Mouse (Mus musculus) ovary, adult 2 months (tissue): Measurements from ENCODE around the gene 2610507B11Rik. TPM values are rescaled to one million over a fixed set of nuclear protein-coding genes. Genes with fewer than 3 reads are reported as not detected.

Source experiments
- polyA plus RNA-seq: library from polyadenylated mRNA; depleted of rRNA; stranded (reverse); fragments of >200 nt; gene quantifications from 2 replicates; pipeline ENCODE4 v1.2.3, GENCODE M21; 2012; rRNA removed

2610507B11Rik gene
- 88.4 and 89.1 TPM in 2 replicates for polyA plus RNA-seq

DNA sequence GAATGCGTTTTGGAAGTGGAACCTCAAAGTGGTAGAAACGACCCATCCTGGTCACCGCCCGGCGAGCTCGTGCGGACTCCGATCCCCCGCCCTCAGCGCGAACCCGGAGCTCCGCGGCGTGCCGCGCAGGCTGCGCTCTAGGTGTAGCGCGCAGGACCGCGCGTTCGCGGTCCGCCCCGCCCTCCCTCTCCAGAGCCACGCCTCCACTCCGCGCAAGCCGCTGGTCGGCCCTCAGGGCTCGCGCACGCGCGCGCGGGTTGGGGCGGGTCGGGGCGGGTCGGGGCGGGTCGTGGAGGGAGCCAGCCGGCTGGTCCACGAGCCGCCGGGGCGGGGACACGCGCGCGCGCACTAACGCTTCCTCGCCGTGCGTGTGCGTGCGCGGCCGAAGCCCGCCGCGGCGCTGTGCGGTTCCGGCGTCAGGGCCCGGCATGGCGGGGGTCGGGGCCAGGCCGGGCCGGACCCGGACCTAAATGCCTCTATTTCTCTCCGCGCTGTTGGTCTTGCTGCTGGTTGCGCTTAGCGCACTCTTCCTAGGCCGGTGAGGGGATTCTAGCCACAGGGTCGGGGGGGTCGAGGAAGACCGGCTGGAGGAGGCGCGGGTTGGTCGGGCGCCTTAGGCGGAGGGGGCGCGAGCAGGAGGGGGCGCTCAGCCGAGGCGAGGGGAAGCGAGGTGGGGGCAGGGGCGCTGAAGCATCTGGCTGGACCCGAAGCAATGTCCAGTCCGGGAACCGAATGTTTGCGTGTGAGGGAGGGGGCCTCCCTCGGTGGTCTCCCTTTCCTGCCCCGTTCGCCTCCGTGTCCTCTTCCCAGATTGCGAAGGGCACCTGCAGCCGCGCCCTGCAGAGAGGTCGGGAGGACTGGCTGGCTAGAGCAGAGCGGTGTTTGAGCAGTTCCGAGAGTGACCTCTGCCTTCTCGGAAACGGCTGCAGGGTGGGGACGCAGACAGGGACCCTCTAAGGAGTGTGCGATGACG is at the start of gene 2610507B11Rik:
2610507B11Rik (plus strand) TSS at position 373 of the 973 bp plus-strand sequence.

DNA sequence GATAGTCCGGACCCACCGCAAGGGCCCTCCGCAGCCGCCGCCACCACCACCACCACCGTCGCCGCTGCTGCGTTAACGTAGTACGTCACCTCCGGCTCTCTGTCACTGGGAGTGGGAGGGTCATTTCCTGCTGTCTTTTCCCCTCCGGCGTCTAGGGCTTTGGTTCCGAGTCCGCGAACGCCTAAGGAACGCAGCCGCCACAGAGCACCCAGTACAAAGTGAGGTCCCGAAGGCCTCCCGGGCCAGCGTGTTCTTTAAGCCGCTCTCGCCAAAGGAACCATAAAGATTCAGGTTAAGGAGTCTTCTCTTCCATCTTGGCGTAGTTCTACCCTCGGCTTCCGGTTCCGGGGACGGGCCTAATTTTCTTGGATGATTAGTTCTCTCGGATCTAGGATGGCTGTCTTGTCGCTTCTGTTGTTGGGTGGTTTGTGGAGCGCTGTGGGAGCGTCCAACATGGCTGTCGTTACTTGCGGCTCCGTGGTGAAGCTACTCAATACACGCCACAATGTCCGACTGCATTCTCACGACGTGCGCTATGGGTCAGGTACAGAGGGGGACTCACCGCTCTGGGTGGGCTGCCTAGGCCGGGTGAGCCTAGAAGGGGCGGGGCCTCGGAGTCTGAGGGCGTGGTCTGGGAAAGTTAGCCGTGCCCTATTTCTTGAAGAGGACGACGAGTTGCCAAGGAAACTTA is 15.8 kb upstream of the 2610507B11Rik start, which contains the start of the genes Sdf2 and Supt6:
Sdf2 (plus strand) TSS at position 120 of the 691 bp plus-strand sequence.
Supt6 (minus strand) TSS at position 361 of the 691 bp plus-strand sequence.

DNA sequence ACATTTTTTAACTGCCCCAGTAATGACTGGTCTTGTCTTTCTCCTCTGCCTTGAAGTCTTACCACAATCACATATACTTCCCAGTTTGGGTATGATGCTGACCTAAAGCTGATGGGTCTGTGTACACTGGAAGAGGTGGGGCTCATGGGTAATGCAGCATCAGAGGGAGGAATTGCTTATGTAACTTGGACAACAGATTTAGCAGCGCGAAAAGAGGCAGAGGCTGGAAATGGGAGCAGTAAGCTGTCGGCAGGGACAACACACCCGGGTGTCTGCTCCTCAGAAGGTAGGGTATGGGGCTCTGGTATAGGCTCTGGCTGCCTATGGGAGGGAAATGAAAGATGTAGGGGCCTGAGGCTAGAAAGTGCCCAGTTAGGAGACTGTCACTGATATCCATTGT is 29.1 kb downstream of the 2610507B11Rik start, which contains the start of gene BC030499:
BC030499 (plus strand) TSS at position 188 of the 400 bp plus-strand sequence.

DNA sequence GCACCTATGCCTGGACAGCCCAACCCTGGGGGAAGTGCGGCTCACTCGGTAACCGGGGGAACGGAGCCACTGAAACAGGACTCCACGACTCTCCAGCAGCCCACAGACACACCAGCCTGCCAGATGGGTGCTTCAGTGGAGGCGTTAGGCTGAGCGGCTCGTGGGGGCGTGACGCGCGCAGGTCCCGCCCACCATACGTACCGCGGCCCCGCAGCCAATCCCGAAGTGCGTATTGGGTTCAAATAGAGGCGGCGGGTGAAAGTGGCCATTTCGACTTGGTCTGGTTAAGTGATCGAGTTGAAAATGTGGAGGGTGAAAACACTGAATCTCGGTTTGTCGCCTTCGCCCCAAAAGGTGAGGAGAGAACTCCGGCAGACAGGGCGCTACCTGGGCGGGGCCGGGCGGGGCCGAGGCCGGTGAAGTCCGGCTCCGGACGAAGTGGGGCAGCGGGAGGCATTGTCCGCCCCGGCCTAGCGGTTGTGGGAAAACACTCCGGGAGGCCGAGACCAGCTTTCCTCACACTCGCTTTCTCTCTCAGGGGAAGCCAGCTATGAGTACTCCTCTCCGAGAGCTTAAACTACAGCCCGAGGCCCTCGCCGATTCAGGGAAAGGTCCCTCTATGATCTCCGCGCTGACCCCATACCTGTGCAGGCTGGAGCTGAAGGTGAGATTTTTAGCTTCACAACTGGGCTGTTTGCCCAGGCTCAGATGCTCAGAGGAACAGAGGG is 40.0 kb downstream of the 2610507B11Rik start, which contains the start of gene Spag5:
Spag5 (plus strand) TSS at position 173 of the 728 bp plus-strand sequence.

DNA sequence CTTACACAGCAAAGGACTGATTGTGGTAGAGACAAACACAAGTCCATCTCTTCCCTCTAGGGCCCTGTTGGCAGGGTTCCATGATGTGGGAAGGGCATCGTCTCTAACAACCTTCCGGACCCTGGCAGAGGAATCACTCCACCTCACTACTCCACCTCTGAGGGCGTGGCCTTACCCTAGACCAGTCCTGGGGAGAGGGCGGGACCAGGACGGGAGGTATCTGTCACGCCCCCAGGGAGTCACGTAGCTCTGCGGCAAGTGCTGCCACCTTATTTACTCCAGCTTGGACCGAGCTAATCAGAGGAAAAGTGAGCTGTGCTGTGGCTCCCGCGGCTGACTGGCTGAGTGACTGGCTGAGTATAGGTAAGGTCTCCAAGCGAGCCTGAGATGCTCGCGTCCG is 61.3 kb downstream of the 2610507B11Rik start, which contains the start of gene Aldoc:
Aldoc (plus strand) TSS at position 109 of the 400 bp plus-strand sequence.

DNA sequence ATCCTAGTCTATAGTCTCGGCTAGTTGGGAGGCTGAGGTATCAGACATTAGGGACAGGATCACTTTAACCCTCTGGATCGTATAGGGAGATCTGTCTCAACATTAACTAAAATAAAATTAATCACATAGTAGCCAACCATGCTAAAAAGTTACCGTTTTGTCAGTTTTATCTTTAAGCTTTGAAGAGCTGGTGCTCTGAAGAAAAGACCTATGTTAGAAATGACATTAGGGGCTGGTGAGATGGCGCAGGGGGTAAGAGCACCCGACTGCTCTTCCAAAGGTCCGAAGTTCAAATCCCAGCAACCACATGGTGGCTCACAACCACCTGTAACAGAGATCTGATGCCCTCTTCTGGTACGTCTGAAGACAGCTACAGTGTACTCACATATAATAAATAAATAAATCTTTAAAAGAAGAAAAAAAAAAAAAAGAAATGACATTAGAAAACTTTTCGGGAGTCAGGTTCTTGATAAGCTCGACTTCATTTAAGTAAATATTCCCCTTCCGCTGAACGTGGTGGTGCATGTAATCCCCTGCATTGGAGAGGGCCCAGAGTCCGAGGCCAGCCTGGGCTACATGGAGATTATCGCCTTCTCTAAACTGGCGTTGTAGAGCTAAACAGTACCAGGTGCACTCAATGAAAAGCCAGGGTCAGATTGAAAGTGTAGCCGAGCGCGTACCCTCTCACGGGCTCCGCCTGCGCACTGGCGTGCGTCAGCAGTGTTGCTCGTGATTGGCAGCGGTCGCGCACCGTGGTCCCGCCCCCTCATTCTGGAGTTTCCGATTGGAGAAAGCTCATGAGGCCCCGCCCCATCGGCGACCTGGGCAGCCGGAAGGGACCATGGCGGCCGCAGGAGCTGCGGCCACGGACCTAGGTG is 66.3 kb downstream of the 2610507B11Rik start, which contains the start of gene Pigs:
Pigs (plus strand) TSS at position 782 of the 878 bp plus-strand sequence.

Other genes with a start within 250 kb of the 2610507B11Rik start
- gene Dhrs13, start 229.5 kb upstream of the 2610507B11Rik start, polyA plus RNA-seq: 19.7 TPM in 2 replicates
- gene Flot2, start 223.8 kb upstream of the 2610507B11Rik start, polyA plus RNA-seq: 130 and 137 TPM in 2 replicates
- 38.3 and 49.4 TPM in 2 replicates for gene Eral1, start 181.4 kb upstream of the 2610507B11Rik start, polyA plus RNA-seq
- 30.4 and 47.6 TPM in 2 replicates for gene Fam222b, start 167.1 kb upstream of the 2610507B11Rik start, polyA plus RNA-seq
- gene Traf4, start 96.2 kb upstream of the 2610507B11Rik start, polyA plus RNA-seq: 122 and 141 TPM in 2 replicates
- 34.2 and 34.3 TPM in 2 replicates for gene Nek8, start 85.1 kb upstream of the 2610507B11Rik start, polyA plus RNA-seq
- gene Tlcd1, start 85.0 kb upstream of the 2610507B11Rik start, polyA plus RNA-seq: 100 and 122 TPM in 2 replicates
- 166 and 182 TPM in 2 replicates for gene Rpl23a, start 78.2 kb upstream of the 2610507B11Rik start, polyA plus RNA-seq
- 162 and 227 TPM in 2 replicates for gene Rab34, start 73.3 kb upstream of the 2610507B11Rik start, polyA plus RNA-seq
- 0.90 and 1.1 TPM in 2 replicates for gene Proca1, start 68.4 kb upstream of the 2610507B11Rik start, polyA plus RNA-seq
- gene Sdf2, start 16.0 kb upstream of the 2610507B11Rik start, polyA plus RNA-seq: 160 and 201 TPM in 2 replicates
- gene Supt6, start 15.8 kb upstream of the 2610507B11Rik start, polyA plus RNA-seq: 17.8 and 25.3 TPM in 2 replicates
- 0.15 and 0.23 TPM in 2 replicates for gene BC030499, start 29.1 kb downstream of the 2610507B11Rik start, polyA plus RNA-seq
- gene Spag5, start 39.8 kb downstream of the 2610507B11Rik start, polyA plus RNA-seq: 11.1 and 11.4 TPM in 2 replicates
- 67.1 and 68.0 TPM in 2 replicates for gene Aldoc, start 61.2 kb downstream of the 2610507B11Rik start, polyA plus RNA-seq
- gene Pigs, start 66.7 kb downstream of the 2610507B11Rik start, polyA plus RNA-seq: 107 and 137 TPM in 2 replicates
- gene Unc119, start 81.7 kb downstream of the 2610507B11Rik start, polyA plus RNA-seq: 97.4 and 148 TPM in 2 replicates
- not detected in 2 replicates for gene Foxn1, start 124.8 kb downstream of the 2610507B11Rik start, polyA plus RNA-seq
- gene Slc13a2, start 160.5 kb downstream of the 2610507B11Rik start, polyA plus RNA-seq: 1.8 TPM in 2 replicates
- 45.6 and 45.9 TPM in 2 replicates for gene Slc46a1, start 203.9 kb downstream of the 2610507B11Rik start, polyA plus RNA-seq
- gene Sarm1, start 236.0 kb downstream of the 2610507B11Rik start, polyA plus RNA-seq: 1.8 and 2.0 TPM in 2 replicates
- gene Vtn, start 237.3 kb downstream of the 2610507B11Rik start, polyA plus RNA-seq: 9.1 and 12.5 TPM in 2 replicates
- 1.8 and 2.2 TPM in 2 replicates for gene Sebox, start 241.7 kb downstream of the 2610507B11Rik start, polyA plus RNA-seq